Mouse (Mus musculus) Patski (cell line): Measurements from ENCODE around the gene Stat3. TPM values are rescaled to one million over a fixed set of nuclear protein-coding genes. Genes with fewer than 3 reads are reported as not detected.

Experiments
- ATAC-seq: fragments of 100-300 bp; one replicate; pipeline ENCODE4 v1.8.0; 2021
- CTCF ChIA-PET: fragments of 350-600 bp; sonication (Branson Sonifier 250); formaldehyde crosslinking; loops from one replicate; lab custom pipeline; 2022; ENCODE audit warnings: inconsistent platforms; lab: Charles Lee
- POLR2A ChIA-PET: fragments of 350-600 bp; sonication (Branson Sonifier 250); formaldehyde crosslinking; loops from one replicate; lab custom pipeline; 2022; ENCODE audit warnings: antibody characterized with exemption, inconsistent platforms; lab: Charles Lee
- DNase-seq: peaks from one replicate; pipeline ENCODE4 v3.0.0-alpha.2; 2011; ENCODE audit warnings: low read depth, low spot score
- H3K27me3 ChIP-seq: fragments of 371-371 bp; one replicate; pipeline ENCODE4 v1.5.1; 2021
- CTCF ChIP-seq: fragments of 100-300 bp; IDR thresholded peaks from one replicate; pipeline ENCODE4 v1.5.1; 2021
- in situ Hi-C: fragments of 300-500 bp; cut with MboI; formaldehyde crosslinking; loops from 3 replicates; pipeline ENCODE4 v1.11.1; 2018; ENCODE audit warnings: low pct_unique_long_range_greater_than_20kb, mixed read lengths
- polyA plus RNA-seq: library from polyadenylated mRNA; unstranded; gene quantifications from one replicate; pipeline ENCODE4 v1.2.3, GENCODE M21; 2021

Gene Stat3
- polyA plus RNA-seq, 1 experiment from 2014 or later, result 152 TPM

DNA sequence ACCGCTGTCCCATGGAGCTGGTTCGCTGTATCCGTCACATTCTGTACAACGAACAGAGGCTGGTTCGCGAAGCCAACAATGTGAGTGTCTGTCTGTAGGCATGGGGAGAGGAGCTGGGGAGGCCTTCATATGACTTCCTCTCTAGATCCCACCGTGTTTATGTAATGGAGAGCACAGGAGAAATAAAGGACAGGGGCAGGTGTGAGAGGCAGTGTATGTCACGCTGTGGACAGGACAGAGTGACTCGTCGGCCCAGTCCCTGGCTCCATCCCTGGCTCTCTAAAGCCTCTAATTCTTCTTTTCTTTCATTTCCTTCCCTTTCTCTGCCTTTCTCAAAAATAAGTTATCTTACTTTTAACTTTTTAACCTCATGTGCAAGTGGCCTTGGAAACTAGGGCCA lies 76.2 kb downstream of the Stat3 start:
- no peaks in the 10 kb centered on the region for H3K27me3 ChIP-seq
- no peak for DNase-seq
- POLR2A ChIA-PET, result no interaction called here
- in situ Hi-C loops, result no loop called here
- ATAC-seq, result no peak
- CTCF ChIA-PET, result no interaction called here
- no peak for TF ChIP-seq CTCF

DNA sequence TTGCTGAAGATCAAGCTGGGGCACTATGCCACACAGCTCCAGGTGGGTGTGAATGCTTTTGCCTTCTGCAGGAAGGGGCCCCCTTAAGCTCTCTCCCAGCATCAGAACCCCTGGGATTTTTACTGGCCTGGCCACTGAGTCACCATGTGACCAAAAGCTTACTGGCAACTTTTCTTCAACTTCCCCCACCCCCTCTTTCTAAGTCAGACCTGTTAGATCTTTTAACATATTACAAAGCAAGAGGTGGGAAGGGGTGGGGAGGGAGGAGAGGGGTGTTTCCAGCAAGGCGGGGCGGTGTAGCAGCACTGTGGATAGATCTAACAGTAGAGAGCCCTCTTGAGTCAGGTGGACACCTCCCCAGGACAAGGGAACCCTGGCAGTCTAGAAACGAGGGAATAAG lies 77.5 kb downstream of the Stat3 start:
- TF ChIP-seq CTCF, result no peak
- H3K27me3 ChIP-seq, result no peaks in the 10 kb centered on the region
- POLR2A ChIA-PET, result interaction anchor here (0.6 to 1.0 kb wide), 3 partner anchors 15 to 150 kb away, joined by 3 to 4 read pairs (median 4); partner anchors contain the start of gene Kat2a
- no peak for DNase-seq
- no peak for ATAC-seq
- in situ Hi-C loops, result no loop called here
- CTCF ChIA-PET, result interaction anchor here (0.9 to 1.8 kb wide), 2 partner anchors 9 to 19 kb away, joined by 3 to 4 read pairs; no protein-coding TSS in a partner anchor

GRCm38 (mm10) chr11:100861335-100861734 lies 78.0 kb downstream of the Stat3 start:
- ChIA-PET CTCF (interaction anchor here (0.9 to 1.8 kb wide), 2 partner anchors 9 to 19 kb away, joined by 3 to 4 read pairs; no protein-coding TSS in a partner anchor), POLR2A (interaction anchor here (0.6 to 1.0 kb wide), 3 partner anchors 15 to 149 kb away, joined by 3 to 4 read pairs (median 4); partner anchors contain the start of gene Kat2a)
- no peak for TF ChIP-seq CTCF
- DNase-seq (no peak), ATAC-seq (no peak)
- H3K27me3 ChIP-seq, result no peaks in the 10 kb centered on the region
- in situ Hi-C loops, result no loop called here

DNA sequence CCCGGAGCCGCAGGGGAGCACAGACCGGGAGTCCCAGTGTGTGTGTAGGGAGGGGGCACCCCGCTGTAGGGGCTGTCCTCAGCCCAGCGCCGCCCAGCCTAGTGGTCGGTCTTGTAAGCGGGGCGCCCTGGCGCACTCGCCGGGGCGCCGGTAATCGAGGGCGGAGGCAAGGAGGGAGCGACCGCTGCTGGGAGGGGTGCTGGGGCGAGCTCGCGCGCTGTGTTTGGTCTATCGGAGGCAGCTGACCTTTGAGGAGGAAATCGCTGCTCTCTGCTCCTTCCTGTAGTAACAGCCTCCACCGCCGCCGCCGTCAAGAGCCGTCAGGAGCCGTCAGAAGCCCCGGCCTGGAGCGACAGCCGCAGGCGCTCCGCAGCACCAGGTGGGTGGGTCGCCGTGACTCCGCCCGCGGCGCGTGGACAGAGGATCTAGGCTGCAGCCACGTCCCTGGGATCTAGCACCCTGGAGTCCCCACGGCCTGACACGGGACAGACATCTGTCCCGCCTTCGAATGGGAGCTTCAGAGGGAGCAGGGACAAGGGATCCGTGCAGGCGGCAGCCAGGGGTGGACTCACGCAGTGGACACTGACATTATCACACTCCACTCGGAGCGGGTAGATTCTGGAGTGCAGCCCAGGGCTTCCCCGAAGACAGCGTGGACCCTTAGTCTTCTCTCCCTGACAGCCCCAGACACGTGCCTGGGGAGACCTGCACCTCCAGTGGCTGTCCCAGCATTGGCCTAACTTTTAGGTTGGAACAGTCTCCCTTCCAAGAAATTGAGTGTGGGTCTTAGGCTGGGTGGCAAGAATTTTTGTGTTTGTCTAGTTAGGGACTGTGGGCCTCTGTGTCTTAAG lies 78.9 kb downstream of the Stat3 start:
- in situ Hi-C loops, result no loop called here
- ChIA-PET POLR2A (interaction anchor here (0.9 to 1.5 kb wide), 3 partner anchors 9 to 148 kb away, joined by 3 to 4 read pairs (median 3); partner anchors contain the start of genes Kat2a and Stat5b), CTCF (interaction anchor here (1.0 to 1.8 kb wide), 2 partner anchors 10 to 20 kb away, joined by 3 to 4 read pairs; no protein-coding TSS in a partner anchor)
- DNase-seq (no peak), ATAC-seq (peak; percentile 93)
- TF ChIP-seq CTCF, result no peak
- H3K27me3 ChIP-seq, result no peaks in the 10 kb centered on the region

DNA sequence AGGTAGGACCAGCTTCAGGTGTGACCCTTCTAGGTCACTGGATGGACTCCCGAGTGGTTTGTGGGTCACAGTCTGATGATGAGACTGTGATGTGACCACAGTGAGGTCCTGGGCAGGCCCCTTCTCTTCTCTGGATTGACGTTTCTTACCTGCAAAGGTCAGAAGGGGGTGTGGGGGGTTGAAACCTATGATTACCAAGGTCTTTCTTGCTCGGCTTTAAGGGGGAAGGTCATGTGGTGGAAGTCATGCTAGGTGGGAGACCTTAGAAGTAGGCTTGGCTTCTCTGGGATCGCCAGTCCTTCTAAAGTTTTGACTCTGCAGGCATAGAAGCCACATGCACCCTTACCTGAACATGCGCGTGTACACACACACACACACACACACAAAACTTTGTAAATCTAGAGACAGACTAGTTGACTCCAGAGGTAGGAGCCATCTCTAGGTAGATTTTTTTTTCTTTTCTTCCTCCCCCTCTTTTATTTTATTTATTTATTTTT lies 79.7 kb downstream of the Stat3 start:
- ATAC-seq (no peak), DNase-seq (no peak)
- TF ChIP-seq CTCF, result no peak
- in situ Hi-C loops, result no loop called here
- ChIA-PET CTCF (no interaction called here), POLR2A (interaction anchor here (0.9 to 1.5 kb wide), 2 partner anchors 8 to 9 kb away, joined by 3 read pairs; partner anchors contain the start of gene Stat5b)
- no peaks in the 10 kb centered on the region for H3K27me3 ChIP-seq

GRCm38 (mm10) chr11:100858935-100859578 lies 80.3 kb downstream of the Stat3 start, which contains the start of gene Stat5a:
Stat5a (plus strand) TSS chr11:100859351.
- POLR2A ChIA-PET, result no interaction called here

DNA sequence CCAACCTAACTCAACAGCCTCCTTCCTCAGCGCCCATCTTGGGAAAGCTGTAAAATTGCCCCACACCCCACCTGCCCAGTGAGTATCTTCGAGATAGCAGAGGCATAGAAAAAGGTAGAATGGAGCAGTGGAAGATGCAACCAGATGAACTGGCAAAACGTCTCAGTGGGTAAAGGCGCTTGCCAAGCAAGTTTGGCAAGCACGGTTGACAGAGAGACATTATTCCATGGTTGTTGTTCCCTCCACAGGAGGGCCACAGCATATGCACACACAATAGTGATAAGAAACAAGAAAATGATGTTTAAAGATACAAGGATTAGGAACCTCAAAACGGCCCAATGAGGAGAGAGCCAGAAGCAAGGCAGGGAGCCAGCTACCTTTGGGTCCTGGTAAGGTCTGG lies 81.4 kb downstream of the Stat3 start:
- ATAC-seq (no peak), DNase-seq (no peak)
- POLR2A ChIA-PET, result no interaction called here
- no peaks in the 10 kb centered on the region for H3K27me3 ChIP-seq
- no peak for TF ChIP-seq CTCF
- CTCF ChIA-PET, result no interaction called here
- in situ Hi-C loops, result no loop called here

More at GRCm38 (mm10) chr11:100858935-100859578, 80.3 kb downstream of the Stat3 start, which contains the start of gene Stat5a:
- H3K27me3 ChIP-seq, result no peaks in the 10 kb centered on the region
- ATAC-seq, result no peak
- in situ Hi-C loops, result no loop called here
- TF ChIP-seq CTCF, result no peak
- DNase-seq, result no peak
- CTCF ChIA-PET, result no interaction called here

DNA sequence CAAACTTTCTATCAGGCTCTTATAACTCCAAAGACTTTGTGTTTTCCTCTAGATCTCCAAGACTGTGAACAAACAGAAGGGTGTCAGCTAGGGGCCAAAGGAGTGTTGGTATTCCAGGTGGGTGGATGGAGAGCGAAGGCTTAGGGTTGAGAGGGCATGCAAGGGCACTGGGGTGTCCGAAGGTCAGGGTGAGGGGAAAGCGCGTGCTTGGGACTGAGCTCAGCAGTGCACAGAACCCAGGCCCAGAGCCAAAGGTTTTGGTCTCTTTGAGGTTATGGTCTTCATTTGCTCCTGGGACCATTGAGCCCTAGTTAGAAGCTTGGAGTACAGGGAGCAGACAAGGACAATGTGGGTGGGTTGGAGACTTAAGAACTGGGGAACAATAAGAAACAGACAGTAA lies 84.2 kb downstream of the Stat3 start:
- in situ Hi-C loops, result no loop called here
- ATAC-seq (no peak), DNase-seq (no peak)
- no peak for TF ChIP-seq CTCF
- ChIA-PET POLR2A (interaction anchor here (0.6 kb wide), 1 partner anchor 72 kb away, joined by 4 read pairs; no protein-coding TSS in a partner anchor), CTCF (no interaction called here)
- H3K27me3 ChIP-seq, result no peaks in the 10 kb centered on the region

DNA sequence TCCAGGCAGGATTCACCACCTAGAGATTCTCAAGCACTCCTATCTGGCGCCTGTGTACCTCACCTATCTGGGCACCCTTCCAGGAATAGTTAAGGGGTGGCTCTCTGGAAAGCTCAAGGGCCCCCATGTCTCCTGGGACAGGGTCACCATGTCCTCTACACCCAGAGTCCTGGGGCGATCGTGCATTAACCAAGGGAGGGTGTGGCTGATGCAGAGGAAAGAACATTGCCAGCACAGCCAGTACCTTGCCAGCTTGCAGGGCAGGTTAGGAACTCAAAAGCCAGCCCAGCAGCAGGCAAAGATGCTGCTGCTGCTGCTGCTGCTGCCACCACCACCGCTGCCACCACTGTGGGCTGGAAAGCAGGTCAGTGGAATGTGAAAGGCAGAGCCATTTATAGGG lies 85.1 kb downstream of the Stat3 start:
- ATAC-seq, result no peak
- CTCF ChIA-PET, result no interaction called here
- H3K27me3 ChIP-seq, result no peaks in the 10 kb centered on the region
- in situ Hi-C loops, result no loop called here
- TF ChIP-seq CTCF, result no peak
- POLR2A ChIA-PET, result no interaction called here
- DNase-seq, result no peak

GRCm38 (mm10) chr11:100853018-100853417 lies 86.3 kb downstream of the Stat3 start:
- ChIA-PET POLR2A (interaction anchor here (1.2 kb wide), 1 partner anchor 10 kb away, joined by 3 read pairs; no protein-coding TSS in a partner anchor), CTCF (interaction anchor here (1.3 to 1.7 kb wide), 2 partner anchors 40 to 81 kb away, joined by 3 to 6 read pairs; no protein-coding TSS in a partner anchor)
- in situ Hi-C loops, result no loop called here
- ATAC-seq (no peak), DNase-seq (no peak)
- H3K27me3 ChIP-seq, result no peaks in the 10 kb centered on the region
- TF ChIP-seq CTCF, result no peak
